Mouse (Mus musculus) forebrain, embryonic 12.5 days (tissue): ENCODE measurements around the gene Ephb3. TPM values are rescaled to one million over a fixed set of nuclear protein-coding genes. Genes with fewer than 3 reads are reported as not detected.
A peak's percentile ranks its signal among the peaks of the same experiment; 100 is the strongest.

Experiments
- ATAC-seq: fragments of 200-750 bp; cut with Nextera tagmentation; 2 replicates; pipeline ENCODE4 v1.8.0; 2017; ENCODE audit warnings: moderate TSS enrichment; ENCODE audit not compliant: low FRiP score
- H3K27ac ChIP-seq: fragments of 300-500 bp; sonication (generic); 2 replicates; pipeline ENCODE4 v1.5.1; 2016; ENCODE audit warnings: mild to moderate bottlenecking
- H3K27me3 ChIP-seq: fragments of 300-500 bp; sonication (generic); 2 replicates; pipeline ENCODE4 v1.6.1; 2016; ENCODE audit warnings: mild to moderate bottlenecking
- H3K36me3 ChIP-seq: fragments of 300-500 bp; sonication (generic); replicated peaks from 2 replicates; pipeline ENCODE4 v1.6.1; 2016; ENCODE audit warnings: mild to moderate bottlenecking
- H3K4me1 ChIP-seq: fragments of 300-500 bp; sonication (generic); 2 replicates; pipeline ENCODE4 v1.6.1; 2016
- H3K4me2 ChIP-seq: fragments of 300-500 bp; sonication (generic); 2 replicates; pipeline ENCODE4 v1.6.1; 2016; ENCODE audit warnings: mild to moderate bottlenecking, moderate library complexity
- H3K4me3 ChIP-seq: fragments of 300-500 bp; sonication (generic); replicated peaks from 2 replicates; pipeline ENCODE4 v1.5.1; 2016; ENCODE audit warnings: mild to moderate bottlenecking
- H3K9ac ChIP-seq: fragments of 300-500 bp; sonication (generic); 2 replicates; pipeline ENCODE4 v1.6.1; 2016; ENCODE audit warnings: mild to moderate bottlenecking
- H3K9me3 ChIP-seq: fragments of 300-500 bp; sonication (generic); 2 replicates; pipeline ENCODE4 v1.6.1; 2016
- WGBS: fragments of 180-500 bp; shearing (Covaris S2); methylation state at CpG from one replicate; pipeline ENCODE4 v1.1.7; 2016; 5-methylcytosine and 5-hydroxymethylcytosine counted together
- polyA plus RNA-seq: library from polyadenylated mRNA; unstranded; fragments of >200 nt; fragmentation: Nextera tagmentation; extraction: Ambion mirVana; gene quantifications from 2 replicates; pipeline ENCODE4 v1.2.1, GENCODE M21; 2016

The Ephb3 gene
- polyA plus RNA-seq, 1 experiment from 2014 or later: 16.7 TPM

GRCm38 (mm10) chr16:21238722-21239121 lies 34.2 kb downstream of the Ephb3 start:
- ATAC-seq: no peak
- H3K27ac ChIP-seq: no peak overlapping the region

GRCm38 (mm10) chr16:21240547-21240946 lies 36.0 kb downstream of the Ephb3 start:
- Histone ChIP-seq H3K4me1 (peaks cover 32% of the 10 kb centered on the region), H3K9ac (no peak overlapping the region), H3K27ac (no peak overlapping the region), H3K27me3 (peaks cover 32% of the 10 kb centered on the region), H3K36me3 (no peaks in the 10 kb centered on the region), H3K9me3 (no peaks in the 10 kb centered on the region), H3K4me3 (no peak overlapping the region), H3K4me2 (no peak overlapping the region)
- 70% methylated on average over 3 of the region's 3 CpGs for WGBS
- no peak for ATAC-seq

More at GRCm38 (mm10) chr16:21238722-21239121, 34.2 kb downstream of the Ephb3 start:
- H3K9me3 ChIP-seq: no peaks in the 10 kb centered on the region
- no peak overlapping the region for H3K4me3 ChIP-seq
- 16% methylated on average over 4 of the region's 5 CpGs for WGBS
- no peak overlapping the region for H3K9ac ChIP-seq
- peaks cover 17% of the 10 kb centered on the region for H3K27me3 ChIP-seq
- 0 out of 2 replicates have a peak overlapping the region, but pooled peaks have one; percentile 0 for H3K4me2 ChIP-seq
- H3K36me3 ChIP-seq: no peaks in the 10 kb centered on the region
- H3K4me1 ChIP-seq: peaks cover 27% of the 10 kb centered on the region

GRCm38 (mm10) chr16:21241030-21241429 lies 36.5 kb downstream of the Ephb3 start:
- H3K27ac ChIP-seq: no peak overlapping the region
- no peak overlapping the region for H3K4me2 ChIP-seq
- no peaks in the 10 kb centered on the region for H3K9me3 ChIP-seq
- no peak overlapping the region for H3K4me3 ChIP-seq
- ATAC-seq: no peak
- no peak overlapping the region for H3K9ac ChIP-seq
- peaks cover 36% of the 10 kb centered on the region for H3K4me1 ChIP-seq
- H3K36me3 ChIP-seq: no peaks in the 10 kb centered on the region
- H3K27me3 ChIP-seq: peaks cover 33% of the 10 kb centered on the region

DNA sequence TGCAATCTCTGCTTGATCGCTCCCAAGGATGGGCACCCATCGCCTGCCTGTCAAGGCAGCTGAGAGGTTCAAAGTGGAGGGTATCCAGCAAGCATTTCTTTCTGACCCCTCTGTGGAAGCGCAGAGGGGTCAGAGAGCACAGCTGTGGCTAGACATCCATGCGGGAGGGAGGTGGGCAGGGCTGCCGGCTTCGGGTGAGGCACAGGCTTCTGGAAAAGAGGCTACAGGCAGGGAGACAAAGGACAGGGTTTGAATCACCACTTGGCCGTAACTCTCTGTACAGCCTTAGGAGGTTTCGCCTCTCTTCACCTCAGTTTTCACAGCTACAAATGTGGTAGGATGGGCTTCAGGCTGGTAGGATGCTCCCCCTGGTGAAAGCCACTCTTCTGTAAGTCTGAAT lies 38.4 kb downstream of the Ephb3 start:
- H3K27ac ChIP-seq: no peak overlapping the region
- 35% methylated on average over 8 of the region's 8 CpGs for WGBS

DNA sequence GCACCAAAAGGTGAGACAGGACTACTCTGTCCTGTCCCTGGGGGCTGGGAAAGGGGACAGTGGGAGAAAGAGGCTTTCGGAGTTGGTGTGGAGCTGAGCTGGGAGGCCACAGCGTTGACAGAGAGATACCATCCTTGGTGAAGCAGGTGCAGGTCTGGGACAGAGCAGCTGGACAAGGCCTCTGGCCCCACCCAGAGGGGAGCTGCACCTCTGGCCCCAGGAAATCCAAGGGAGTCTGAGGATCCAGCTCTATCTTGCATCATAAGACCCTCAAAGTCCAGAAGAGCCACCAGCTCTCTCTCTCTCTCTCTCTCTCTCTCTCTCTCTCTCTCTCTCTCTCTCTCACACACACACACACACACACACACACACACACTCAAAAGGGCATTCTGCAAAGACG lies 40.2 kb downstream of the Ephb3 start:
- Histone ChIP-seq H3K9ac (no peak overlapping the region), H3K4me3 (no peak overlapping the region), H3K27me3 (peaks cover 61% of the 10 kb centered on the region), H3K36me3 (no peaks in the 10 kb centered on the region), H3K27ac (no peak overlapping the region), H3K4me2 (no peak overlapping the region), H3K9me3 (no peaks in the 10 kb centered on the region), H3K4me1 (peaks cover 49% of the 10 kb centered on the region)
- 61% methylated on average over 3 of the region's 3 CpGs for WGBS
- ATAC-seq: no peak

More for the DNA sequence above, 38.4 kb downstream of the Ephb3 start:
- H3K9ac ChIP-seq: no peak overlapping the region
- no peak overlapping the region for H3K4me2 ChIP-seq
- no peaks in the 10 kb centered on the region for H3K36me3 ChIP-seq
- H3K4me3 ChIP-seq: no peak overlapping the region
- peaks cover 52% of the 10 kb centered on the region for H3K4me1 ChIP-seq
- no peak for ATAC-seq
- H3K9me3 ChIP-seq: no peaks in the 10 kb centered on the region
- peaks cover 48% of the 10 kb centered on the region for H3K27me3 ChIP-seq

DNA sequence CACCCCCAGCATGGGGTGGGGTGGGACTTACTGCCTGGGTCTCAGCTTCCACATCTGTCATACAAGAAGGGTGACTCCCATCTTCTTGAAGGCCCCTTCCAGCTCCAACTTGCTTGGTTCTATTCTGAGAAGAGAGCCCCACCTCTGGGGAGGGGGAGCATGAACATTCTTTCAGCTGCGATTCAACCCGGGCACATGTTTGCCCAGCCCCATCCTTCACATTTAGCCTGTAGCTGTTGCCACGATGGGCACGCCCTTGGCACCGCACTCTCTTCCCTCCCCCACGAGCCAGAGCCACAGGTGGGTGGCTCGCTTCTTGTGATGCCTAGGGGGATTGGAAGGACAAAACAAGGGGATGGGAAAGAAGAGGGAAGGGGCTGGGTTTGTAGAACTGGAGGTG lies 40.8 kb downstream of the Ephb3 start:
- H3K9ac ChIP-seq: no peak overlapping the region
- H3K4me3 ChIP-seq: no peak overlapping the region
- H3K4me2 ChIP-seq: 0 out of 2 replicates have a peak overlapping the region, but pooled peaks have one; percentile 66
- peaks cover 49% of the 10 kb centered on the region for H3K4me1 ChIP-seq
- H3K27ac ChIP-seq: no peak overlapping the region
- WGBS: 19% methylated on average over 7 of the region's 7 CpGs
- peaks cover 66% of the 10 kb centered on the region for H3K27me3 ChIP-seq
- ATAC-seq: 0 out of 2 replicates have a peak, but pooled peaks have one; percentile 12
- no peaks in the 10 kb centered on the region for H3K36me3 ChIP-seq
- H3K9me3 ChIP-seq: no peaks in the 10 kb centered on the region

DNA sequence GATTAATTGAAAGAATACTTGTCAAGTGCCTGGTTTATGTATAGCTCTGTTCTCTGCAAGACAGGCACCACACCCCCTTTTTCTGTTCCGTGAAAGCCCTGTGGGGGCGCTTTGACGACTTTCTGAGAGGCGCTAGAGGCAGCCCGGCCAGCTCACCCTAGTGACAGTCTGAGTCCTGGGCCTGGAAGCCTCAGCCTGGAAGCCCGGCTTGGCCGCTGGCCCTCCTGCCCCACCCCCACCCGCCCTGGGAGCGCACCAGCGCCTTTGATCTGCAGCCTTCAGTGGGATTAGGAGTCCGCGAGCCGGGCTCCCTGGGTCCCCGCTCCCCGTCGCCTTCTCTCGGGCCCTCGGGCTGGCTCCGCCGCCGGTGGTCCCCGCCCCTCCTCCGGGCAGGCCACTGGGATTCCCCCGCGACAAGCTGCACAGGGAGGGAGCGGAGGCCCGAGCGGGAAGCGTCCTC lies 41.4 kb downstream of the Ephb3 start:
- Histone ChIP-seq H3K4me3 (peak overlapping the region; percentile 41), H3K4me1 (peaks cover 49% of the 10 kb centered on the region), H3K27ac (peak overlapping the region; percentile 42; the same call in 1 of the 2 replicates), H3K9me3 (no peaks in the 10 kb centered on the region), H3K36me3 (no peaks in the 10 kb centered on the region), H3K9ac (peak overlapping the region; percentile 44), H3K4me2 (peak overlapping the region; percentile 66), H3K27me3 (peaks cover 72% of the 10 kb centered on the region)
- ATAC-seq: peak; percentile 84
- WGBS: 0% methylated on average over 22 of the region's 29 CpGs

DNA sequence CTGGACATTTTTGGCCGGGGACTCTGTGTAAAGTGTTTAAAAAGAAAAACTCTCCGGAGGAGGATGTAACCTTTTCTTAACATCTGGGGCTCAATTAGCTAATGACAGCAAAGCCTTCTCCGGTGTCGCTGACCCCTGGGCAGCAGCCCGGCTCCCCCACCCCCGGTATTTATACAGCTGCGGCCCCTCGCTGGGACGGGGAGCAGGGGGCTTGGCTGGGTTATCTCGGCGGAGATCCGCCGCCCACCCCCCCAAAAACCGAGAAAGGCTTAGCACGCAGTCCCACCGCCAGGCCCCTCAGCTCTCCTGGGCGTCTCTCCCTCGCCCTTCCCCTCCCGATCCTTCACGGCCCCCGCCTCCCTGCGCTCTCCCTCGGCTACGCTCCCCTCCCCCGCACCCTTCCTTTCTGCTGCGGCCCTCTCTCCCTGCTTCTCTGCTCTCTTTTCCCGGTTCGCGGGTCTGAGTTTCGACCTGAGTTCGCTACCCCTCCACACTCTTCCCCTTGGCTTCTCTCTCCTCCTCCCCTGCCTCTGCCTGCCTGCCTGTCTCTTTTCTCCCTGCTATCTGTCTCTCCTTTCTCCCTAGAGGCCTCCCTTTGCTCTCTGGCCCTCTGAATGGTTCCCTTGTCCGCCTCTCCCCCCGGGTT lies 42.0 kb downstream of the Ephb3 start:
- Histone ChIP-seq H3K27ac (peak overlapping the region; percentile 42; the same call in 1 of the 2 replicates), H3K4me1 (peaks cover 49% of the 10 kb centered on the region), H3K4me2 (peak overlapping the region; percentile 66)

DNA sequence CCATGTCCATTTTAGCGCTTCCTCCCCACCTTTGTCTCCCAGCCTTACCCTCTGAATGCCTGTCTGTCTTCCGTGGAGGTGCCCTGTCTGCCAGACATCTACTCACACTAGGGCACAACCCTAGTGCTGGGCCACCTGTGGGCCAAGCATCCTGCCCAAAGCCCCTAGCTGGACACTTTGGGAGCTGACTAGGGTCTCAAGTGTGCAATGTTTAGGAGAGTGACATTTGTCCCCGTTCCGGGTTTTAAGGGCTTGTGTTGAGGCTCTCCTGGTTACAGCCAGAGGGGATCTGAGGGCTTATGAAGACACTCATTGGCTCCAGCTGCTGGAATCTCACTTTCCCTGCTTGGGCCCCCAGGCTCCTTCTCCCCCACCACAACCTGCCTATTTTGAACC lies 42.5 kb downstream of the Ephb3 start:
- WGBS: 0% methylated on average over 4 of the region's 4 CpGs
- Histone ChIP-seq H3K9ac (peak overlapping the region; percentile 44; the same call in 1 of the 2 replicates), H3K9me3 (no peaks in the 10 kb centered on the region), H3K4me3 (peak overlapping the region; percentile 41), H3K4me2 (peak overlapping the region; percentile 66), H3K36me3 (no peaks in the 10 kb centered on the region), H3K27me3 (peaks cover 82% of the 10 kb centered on the region), H3K27ac (no peak overlapping the region), H3K4me1 (peaks cover 49% of the 10 kb centered on the region)
- ATAC-seq: no peak

More for the DNA sequence above, 42.0 kb downstream of the Ephb3 start:
- Histone ChIP-seq H3K9ac (peak overlapping the region; percentile 44), H3K27me3 (peaks cover 77% of the 10 kb centered on the region), H3K9me3 (no peaks in the 10 kb centered on the region), H3K36me3 (no peaks in the 10 kb centered on the region), H3K4me3 (peak overlapping the region; percentile 41)
- WGBS: under 1% methylated on average over 25 of the region's 33 CpGs
- peak; percentile 34 for ATAC-seq

DNA sequence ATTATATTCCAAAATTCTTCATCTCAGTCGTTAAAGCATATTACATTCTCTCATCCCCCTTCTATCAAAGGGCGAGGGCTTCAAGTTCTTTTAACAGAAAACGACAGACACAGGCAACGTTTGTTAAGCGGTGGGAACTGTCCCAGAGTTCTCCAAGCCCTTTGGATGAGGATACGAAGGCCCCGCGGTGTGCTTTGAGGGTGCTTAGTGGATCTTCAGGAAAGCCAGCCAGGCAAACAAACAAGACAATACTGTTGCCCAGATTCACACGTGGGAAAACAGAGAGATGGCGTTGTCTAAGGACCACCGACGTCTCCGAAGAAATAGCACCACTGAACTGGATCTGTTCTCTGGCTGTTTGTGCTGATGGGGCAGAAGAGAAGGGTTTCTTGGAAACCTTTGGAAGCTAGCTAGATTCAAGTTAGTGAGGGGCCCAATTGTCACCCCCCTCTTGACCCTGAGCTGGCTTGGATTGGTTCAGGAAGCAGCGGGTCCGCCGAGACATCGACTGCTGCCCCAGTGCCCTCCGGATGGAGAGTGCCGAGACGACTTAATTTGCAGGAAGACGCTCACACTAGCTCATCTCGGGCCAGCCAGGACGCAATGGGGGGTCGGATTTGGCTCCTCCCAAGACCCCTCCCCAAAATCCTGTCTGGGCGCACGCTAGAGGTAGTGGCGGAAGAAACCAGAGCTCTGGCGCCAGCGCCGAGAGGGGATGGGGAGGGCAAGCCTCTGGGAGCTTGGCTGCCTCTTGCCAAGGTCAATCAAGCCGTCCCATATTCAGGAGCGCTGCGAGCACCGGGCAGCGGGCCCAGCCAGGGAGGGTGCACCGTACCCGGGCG lies 43.5 kb downstream of the Ephb3 start:
- Histone ChIP-seq H3K9ac (0 out of 2 replicates have a peak overlapping the region, but pooled peaks have one; percentile 26), H3K4me3 (peak overlapping the region; percentile 36), H3K27me3 (peaks cover 77% of the 10 kb centered on the region), H3K9me3 (no peaks in the 10 kb centered on the region), H3K27ac (no peak overlapping the region), H3K4me2 (peak overlapping the region; percentile 49), H3K4me1 (peaks cover 43% of the 10 kb centered on the region), H3K36me3 (no peaks in the 10 kb centered on the region)
- peak; percentile 31; the same call in 1 of the 2 replicates for ATAC-seq
- WGBS: 3% methylated on average over 38 of the region's 38 CpGs

DNA sequence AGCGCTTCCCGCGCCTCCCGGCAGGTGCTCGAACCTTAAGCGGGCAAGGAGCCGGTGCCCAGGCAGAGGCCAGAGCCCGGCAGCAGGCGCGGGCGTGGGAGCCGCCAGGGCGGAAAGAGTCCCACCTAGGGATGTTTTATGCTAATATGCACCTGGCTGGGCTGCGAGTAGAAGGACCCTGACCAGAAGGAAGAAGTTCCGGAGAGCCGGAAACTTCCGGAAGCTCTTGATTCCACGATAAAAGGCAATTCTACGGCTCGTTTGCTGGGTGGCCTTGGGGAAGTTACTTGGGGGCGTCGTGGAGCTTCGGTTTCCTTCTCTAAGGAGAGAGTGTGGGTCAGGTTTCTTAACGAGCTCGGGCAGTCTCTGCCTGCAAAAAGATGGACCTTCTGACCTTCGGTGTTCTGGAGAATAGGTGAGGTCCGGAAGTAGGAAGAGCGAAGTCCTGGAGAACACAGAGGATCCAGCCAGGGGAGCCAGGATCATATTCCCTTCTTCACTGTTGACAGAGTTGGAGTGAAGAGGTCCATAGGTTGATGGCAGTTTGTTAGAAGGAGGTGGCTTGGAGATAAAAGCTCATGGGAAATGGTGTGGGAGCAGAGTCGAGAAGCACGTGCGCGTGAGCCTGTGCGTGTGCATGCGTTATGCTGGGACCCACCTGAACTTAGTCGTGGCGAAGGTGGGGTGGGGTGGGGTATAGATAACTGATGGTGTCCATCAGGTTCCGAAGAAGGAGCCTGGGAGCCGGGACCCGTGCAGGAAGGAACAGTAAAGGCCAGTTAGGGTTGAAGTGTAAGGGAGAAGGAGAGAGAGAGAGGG lies 44.4 kb downstream of the Ephb3 start:
- Histone ChIP-seq H3K27me3 (peaks cover 81% of the 10 kb centered on the region), H3K4me2 (peak overlapping the region; percentile 49), H3K9me3 (no peaks in the 10 kb centered on the region), H3K9ac (0 out of 2 replicates have a peak overlapping the region, but pooled peaks have one; percentile 26), H3K36me3 (no peaks in the 10 kb centered on the region), H3K27ac (no peak overlapping the region), H3K4me1 (peaks cover 41% of the 10 kb centered on the region), H3K4me3 (peak overlapping the region; percentile 36)
- WGBS: 5% methylated on average over 39 of the region's 39 CpGs
- ATAC-seq: no peak
